Mouse (Mus musculus): Measurements from ENCODE around the gene Nkiras2.
"Not testable (repeated sequence)": the region's sequence is repeated elsewhere in the genome, so short reads cannot be mapped to it uniquely, and the experiment has no call there.

Gene Nkiras2

GRCm38 (mm10) chr11:100618761-100619484 lies at the start of gene Nkiras2:
Gene Nkiras2 (plus strand): TSS chr11:100619244.
- DNase-seq, result peak; percentile 81 to 89

DNA sequence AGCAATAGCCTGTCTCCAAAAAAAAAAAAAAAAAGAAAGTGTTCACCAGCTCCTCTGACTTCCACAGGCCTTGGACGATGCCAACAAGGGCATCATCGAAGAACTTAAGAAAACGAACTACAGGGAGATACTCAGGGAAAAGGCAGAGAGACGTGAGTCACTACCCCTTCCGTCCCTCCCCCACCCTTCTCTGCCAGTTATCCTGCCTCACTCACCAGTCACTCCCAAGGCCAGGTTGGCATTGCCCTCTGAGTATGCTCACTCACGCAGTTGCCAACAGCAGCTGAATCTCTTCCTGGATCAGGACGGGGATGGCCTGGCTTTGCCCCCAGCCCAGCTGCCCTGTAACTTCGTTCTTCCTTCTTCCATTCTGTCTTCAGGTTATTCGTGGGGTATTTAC lies 49.3 kb upstream of the Nkiras2 start:
- no peak for DNase-seq

- DNase-seq, result peak; percentile 73 to 80
These were observed 48.4 kb upstream of the Nkiras2 start for GRCm38 (mm10) chr11:100570430-100571201.

GRCm38 (mm10) chr11:100571202-100571567 lies 47.9 kb upstream of the Nkiras2 start:
- no peak for DNase-seq

DNA sequence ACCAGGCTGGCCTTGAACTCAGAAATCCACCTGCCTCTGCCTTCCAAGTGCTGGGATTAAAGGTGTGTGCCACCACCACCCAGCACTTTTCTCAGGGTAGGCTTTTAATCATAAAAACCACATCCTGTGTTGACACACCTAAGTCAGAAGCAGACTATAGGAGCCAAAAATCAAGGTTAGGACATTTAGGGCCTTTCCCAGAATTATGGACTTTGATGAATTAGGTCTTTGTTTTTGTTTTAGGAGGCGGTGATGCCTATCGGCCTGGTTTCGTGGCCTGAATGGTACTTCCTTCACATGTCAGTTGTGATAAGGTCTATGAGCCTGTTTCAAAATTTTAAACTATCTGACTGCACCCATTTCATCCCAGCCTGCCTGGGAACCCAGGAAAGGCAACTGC lies 44.9 kb upstream of the Nkiras2 start:
- DNase-seq, result no peak

DNA sequence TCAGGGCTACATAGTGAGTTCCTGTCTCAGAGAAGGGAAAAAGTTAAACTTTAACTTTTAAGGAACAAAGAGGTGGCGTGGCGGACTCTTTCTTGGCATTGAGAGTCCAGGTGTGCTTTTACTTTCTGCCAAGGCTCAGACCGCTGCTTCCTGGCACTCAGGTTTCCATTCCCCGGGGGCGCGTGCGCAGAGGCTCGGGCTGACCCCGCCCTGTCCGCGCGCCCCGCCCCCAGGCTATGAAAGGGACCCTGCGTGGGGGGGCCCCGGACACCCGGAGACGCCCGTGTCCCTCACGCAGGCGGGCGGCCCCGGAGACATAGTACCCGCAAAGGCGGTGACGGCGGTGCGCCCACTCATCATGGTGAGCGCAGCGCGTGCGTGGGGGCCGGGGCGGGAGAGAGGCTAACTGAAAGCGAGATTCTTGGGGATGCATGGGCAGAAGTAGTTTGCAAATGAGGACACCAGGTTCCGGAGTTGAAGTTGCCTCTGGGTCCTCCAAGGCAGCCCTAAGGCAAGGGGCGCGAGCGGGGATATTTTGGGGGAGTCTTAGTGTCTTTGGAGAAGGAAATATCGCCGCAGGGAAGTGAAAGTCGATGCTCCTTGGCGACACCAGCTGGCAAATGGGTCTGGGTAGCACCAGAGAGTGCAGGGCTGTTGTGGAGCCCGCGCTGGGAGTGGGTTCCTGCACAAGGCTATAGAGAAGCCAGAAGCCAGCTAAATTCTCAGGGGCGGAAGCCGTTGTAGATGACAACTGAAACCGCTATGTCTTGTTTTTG lies 44.1 kb upstream of the Nkiras2 start, which contains the start of gene Cnp:
Gene Cnp, plus strand, starts transcription at position 197 of the 776 bp plus-strand sequence.
- peak; percentile 88 to 91 for DNase-seq

DNA sequence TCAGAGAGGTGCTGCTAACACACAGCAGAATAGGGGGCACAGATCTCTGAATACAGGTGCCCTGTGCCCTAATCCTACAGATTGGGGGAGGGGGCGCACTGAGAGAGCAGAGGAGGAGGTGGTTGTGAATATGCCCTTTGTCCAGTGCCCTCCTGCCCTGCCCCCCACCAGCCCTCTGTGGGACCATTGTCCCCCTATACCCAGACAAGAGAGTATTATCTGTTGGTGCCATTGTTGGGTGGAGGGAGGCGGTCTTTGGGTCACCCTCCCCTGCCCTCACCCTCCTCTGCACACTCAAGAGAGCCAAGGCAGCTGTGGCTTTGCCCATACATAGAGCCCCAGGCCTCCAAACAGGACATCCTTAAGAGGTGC lies 43.6 kb upstream of the Nkiras2 start:
- no peak for DNase-seq

- DNase-seq, result no peak
These were observed 42.8 kb upstream of the Nkiras2 start for GRCm38 (mm10) chr11:100576256-100576655.

- DNase-seq, result no peak
These were observed 41.0 kb upstream of the Nkiras2 start for GRCm38 (mm10) chr11:100577852-100578599.

DNA sequence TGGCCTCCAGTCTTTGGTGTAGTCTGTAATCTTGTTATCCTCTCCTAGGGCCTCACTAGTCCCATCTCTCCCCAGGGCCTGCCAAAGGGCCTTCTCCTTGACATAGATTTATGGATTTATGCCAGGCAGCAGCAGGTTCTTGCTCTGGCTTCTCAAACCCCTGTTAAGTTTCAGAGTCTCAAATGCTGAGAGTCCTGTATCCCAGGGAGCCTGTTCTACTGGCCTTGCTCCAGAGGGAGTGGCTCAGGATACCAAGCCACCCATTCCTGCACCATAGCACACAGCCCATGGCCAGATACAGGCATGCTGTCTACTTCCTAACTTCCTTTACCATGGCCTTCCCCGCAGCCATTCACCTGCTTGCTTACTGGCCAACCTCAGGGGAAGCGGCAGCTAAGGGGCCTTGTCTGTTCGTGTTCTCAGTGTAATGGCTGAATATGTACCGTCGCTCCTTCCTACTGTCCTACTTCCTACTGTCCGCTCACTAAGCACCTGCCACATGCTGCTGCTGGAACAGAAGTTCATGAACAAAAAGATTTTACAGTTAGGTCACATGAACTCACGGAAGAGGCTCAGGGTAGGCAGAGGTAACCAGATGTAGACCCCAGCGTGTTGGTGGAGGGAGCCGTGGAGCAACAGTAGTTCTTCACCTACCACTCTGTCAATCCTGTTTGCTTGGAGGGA lies 39.8 kb upstream of the Nkiras2 start:
- no peak for DNase-seq

DNA sequence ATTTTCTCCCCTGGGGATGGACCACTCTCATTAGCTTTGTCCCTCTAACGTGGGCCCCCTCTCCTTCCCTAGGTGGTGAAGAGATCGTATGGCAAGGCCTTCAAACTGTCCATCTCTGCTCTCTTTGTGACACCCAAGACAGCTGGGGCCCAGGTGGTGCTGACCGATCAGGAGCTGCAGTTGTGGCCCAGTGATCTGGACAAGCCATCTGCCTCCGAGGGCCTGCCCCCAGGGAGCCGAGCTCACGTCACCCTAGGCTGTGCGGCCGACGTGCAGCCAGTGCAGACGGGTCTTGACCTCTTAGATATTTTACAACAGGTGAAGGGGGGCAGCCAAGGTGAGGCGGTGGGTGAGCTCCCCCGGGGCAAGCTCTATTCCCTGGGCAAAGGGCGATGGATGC lies 38.8 kb upstream of the Nkiras2 start:
- no peak for DNase-seq

DNA sequence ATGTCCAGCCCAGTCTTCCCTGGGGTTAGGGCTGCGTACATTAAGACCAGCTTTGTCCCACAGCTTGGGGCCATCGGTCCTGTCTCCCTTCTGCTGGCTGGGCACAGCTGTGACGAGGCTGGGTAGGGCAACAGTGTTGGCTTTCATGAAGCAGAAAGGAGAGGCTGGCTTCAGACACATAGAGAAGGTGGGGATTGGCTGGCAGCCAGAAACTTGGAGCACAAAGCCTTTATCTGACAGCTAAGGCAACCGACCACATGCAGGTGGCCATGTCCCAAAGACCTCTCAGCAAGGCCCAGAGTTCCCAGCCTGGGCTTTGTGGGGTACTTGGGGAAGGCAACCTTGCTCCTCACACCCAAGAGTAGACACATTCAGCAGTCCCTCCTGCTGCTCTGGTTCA lies 37.3 kb upstream of the Nkiras2 start:
- DNase-seq, result peak in 1 of 2 experiments; percentile 37

GRCm38 (mm10) chr11:100582413-100582812 lies 36.6 kb upstream of the Nkiras2 start:
- not testable (repeated sequence) for DNase-seq

DNA sequence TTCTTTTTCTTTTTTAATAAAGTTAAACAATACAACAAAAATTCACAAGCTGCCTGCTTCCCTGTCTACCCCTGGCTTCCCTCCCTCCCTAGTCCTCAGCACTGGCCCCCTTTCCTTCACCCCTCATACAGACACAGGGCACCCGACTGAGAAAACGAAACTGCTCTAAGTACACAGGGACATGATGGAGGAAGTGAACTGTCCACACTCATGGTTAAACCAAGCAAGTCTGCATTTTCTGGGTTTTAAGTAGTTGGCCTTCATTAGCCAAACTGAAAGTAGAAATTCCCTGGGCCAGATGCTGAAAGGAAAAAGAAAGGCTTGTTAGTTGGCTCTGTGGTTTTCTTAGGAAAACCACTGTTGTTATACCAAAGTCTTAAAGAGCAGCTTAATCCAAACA lies 36.2 kb upstream of the Nkiras2 start:
- DNase-seq, result no peak

DNA sequence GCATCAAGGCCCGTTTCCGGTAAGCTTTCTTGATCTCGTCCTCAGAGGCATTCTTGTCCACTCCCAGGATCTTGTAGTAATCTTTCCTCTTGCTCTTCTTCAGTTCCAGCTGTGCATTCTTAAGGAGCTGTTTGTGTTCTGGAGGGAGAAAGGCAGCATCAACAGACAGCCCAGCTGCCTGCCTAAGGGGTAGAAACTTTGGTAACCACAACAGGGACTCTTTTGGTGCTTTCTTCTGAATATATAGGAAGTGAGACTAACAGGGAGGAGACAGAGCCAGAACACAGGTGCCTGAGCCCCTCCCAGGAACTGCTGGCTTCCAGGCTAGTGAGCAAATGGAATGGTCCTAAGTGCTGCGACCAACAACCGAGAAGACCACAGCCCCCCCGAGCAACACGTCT lies 34.5 kb upstream of the Nkiras2 start:
- no peak for DNase-seq

DNA sequence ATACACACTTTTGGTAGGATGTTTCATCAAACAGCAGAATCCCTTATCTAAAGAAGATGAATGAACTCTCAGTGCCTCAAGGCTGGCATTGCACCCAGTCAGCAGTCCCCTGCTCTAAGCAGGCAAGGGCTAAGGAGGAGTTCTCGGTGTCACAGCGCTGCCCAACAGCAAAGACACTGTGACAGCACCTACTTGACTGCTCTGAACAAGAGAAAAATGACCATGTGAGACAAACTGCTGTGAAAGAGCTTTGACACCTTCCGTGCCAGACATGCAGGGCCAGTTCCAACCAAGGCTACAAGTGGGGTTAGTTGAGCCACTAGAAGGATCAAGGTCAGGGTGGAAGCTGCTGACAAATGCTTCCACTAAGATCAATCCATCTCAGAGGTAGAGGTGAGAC lies 33.9 kb upstream of the Nkiras2 start:
- no peak for DNase-seq

GRCm38 (mm10) chr11:100588462-100588861 lies 30.6 kb upstream of the Nkiras2 start:
- no peak for DNase-seq

- DNase-seq, result no peak
These were observed 26.5 kb upstream of the Nkiras2 start for GRCm38 (mm10) chr11:100592346-100593046.

DNA sequence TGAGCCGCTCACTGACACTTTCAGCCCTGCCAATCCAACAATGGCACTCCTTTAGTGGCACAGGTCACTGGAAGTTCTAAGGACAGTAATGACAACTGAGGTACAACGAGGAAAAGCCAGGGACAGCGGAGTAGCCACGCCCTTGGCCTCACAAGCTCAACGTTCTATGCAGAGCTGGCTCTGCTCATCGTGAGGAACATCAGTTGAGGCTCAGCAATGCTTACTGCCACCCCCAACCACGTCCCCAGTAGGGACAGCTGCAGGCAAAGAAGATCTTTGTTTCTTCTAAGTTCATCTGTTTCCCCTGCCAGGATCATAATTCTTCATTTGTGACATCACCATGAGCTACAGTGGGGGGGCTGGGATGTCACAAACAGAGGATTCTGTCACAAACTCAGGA lies 24.4 kb upstream of the Nkiras2 start:
- no peak for DNase-seq

DNA sequence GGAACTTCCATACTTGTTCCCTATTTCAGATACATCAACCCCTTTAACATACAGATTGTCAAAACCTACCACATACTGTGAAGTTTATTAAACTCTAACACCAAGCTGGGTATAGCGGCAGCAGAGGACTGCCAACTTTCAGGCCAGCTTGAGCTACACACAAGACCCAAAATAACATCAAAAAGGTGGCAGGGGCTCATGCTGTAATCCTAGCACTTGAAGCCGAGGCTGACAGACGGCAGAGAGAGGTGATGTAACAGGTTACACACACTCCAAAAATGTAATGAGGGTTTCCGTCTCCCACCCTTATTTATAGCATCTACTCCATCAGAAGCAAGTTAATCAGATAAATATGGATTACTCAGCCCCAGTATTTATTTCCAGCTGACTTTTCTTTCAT lies 23.5 kb upstream of the Nkiras2 start:
- DNase-seq, result no peak

- DNase-seq, result no peak
These were observed 21.0 kb upstream of the Nkiras2 start for GRCm38 (mm10) chr11:100598074-100598473.

- no peak for DNase-seq
These were observed 17.7 kb upstream of the Nkiras2 start for GRCm38 (mm10) chr11:100601372-100601771.
